Mouse (Mus musculus): ENCODE data around the gene Bag6.

Gene Bag6

DNA sequence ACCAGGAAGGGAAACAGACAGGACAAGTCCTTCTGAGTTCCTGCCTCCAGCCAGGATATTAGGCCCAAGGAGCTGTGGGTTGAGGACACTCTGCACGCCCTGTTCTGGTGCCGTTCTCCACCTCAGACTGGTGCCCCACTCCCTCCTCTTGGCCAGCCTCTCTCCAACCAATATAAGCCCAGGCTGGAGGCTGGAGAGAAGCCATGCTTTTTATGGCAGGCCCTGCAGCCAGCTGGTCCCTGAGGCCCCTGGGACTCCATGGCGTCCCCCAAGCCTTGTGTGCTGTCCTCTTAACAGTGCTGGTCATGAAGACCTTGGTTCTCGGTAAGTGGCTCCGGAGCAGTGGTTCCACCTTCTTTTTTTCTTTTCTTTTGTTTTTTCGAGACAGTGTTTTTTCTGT is 26.9 kb upstream of the Bag6 start, which contains the start of gene Ly6g5c:
TSS of gene Ly6g5c (plus strand) at position 183 of the 400 bp plus-strand sequence.
- in situ Hi-C loops (cut with MboI, MseI): loop anchor here (25.0 kb wide), 1 partner anchor 471 kb away; the partner anchor contains the start of genes Atf6b, Fkbpl, Ppt2 and Prrt1

DNA sequence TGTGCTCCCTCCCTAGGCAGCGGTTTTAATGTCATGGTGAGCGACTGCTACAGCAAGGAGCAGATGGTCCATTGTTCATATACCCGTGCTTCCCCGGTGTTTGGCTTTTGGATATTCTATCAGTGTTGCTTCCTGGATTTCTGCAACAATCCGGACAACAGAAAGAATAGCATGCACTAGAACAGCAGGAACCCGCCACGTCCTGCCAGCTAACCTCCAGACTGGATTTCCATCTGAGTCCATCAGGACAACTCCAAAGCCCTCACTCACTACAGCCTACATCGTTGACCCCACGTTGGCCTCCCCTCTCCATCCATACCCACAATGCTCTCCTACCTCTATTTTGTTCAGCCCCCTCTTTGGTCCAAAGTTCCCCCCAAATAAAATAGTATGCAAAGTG is 23.2 kb upstream of the Bag6 start:
- in situ Hi-C loops (cut with MboI, MseI): loop anchor here (25.0 kb wide), 1 partner anchor 474 kb away; the partner anchor contains the start of genes Atf6b, Fkbpl, Ppt2 and Prrt1

DNA sequence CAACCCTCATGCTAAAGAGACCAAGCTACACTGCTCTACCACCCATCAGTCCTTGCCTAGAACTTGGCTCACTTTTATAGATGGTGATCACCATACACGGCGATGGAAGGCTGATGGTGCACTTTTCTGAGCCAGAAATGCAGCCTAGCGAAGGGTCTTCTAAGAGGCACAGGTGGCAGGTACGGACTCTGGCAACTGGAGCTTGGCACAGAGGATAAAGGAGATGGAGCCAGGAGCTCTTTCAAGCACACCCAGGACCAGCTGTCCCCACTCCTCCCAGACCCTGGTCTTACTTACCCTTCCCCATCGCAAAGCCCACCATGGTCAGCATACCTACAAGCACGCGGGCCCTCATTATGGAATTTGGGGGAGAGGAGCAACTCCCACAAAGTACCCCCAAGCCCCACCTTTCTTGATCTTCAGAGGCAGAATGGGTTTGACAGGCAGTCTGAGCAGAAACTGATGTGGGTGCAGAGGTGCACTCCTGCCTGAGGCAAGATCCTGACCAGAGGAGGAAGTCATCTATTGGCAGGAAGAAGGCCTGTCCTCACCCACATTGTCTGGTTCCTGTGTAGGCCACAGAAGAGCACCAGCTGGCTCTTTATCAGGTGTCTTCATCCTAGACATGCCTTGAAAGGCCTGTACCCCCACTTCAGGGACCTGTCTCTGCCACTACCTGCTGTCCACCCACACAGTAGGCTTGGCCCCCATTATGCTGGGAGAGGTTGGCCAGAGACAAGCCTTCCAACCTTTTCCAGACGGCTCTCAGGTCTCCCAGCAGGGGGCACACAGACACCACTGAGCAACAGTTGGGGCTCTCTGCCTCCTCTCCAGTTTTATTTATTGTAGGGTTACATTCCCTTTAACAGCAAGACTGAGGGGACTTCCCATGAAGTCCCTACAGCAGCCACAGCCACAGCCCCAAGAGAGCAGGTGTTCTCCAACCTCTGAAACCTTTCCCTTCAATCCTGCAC is 19.6 kb upstream of the Bag6 start, which contains the start of gene Ly6g5b:
TSS of gene Ly6g5b (minus strand) at position 383 of the 974 bp plus-strand sequence.
- in situ Hi-C loops (cut with MboI, MseI): loop anchor here (25.0 kb wide), 1 partner anchor 478 kb away; the partner anchor contains the start of genes Atf6b, Fkbpl, Ppt2 and Prrt1

DNA sequence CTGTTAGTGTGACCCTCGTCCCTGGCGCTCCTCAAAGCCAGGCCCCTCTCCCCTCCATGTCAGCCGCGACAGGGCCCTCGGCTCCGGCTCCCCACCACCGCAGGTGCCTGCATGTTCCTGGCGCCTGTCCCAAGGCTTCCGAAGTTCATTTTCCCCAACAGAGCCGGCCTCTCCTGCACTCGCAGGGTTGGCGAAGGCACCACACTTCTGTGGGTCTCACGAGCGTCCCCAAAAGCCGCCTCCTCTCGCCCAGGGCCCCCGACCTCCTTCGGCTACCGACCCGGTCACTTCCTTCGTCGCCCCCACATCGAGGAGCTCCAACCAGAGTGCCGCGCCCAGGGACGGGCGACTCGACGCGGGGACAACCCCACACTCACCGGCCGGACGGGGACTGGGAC is 14.2 kb upstream of the Bag6 start:
- in situ Hi-C loops (cut with MboI, MseI): loop anchor here (25.0 kb wide), 1 partner anchor 483 kb away; the partner anchor contains the start of genes Atf6b, Fkbpl, Ppt2 and Prrt1

DNA sequence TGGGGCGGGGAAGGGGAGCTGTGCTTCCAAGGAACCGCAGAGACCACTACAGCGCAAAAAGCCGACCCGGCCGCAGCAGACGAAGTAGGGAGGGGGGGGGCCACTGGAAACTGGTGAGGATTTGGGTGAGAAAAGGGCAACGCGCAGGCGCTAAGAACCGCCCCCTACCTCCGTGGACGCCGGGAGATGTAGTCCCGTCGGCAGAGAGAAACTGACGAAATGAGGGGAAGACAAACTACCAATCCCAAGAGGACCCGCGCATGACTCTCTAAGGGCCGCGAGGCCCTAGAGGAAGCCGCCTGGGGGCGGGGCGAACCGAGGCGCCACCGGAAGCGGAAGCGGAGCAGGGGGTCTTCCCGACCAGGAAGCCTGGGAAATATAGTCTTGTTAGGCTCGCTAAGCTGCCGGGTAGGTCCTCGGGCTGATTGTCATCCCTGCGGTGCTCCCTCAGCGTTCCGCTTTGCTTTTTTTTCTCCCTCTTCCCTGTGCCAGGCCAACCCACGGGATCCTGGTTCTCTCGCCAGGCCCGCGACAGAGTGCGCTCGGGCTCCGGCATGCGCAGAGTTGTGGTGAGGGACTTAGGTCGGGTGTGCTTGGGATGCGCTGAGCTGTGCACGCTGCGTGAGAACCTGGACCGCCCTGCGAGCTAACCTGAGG is 13.7 kb upstream of the Bag6 start, which contains the start of gene Gpank1:
TSS of gene Gpank1 (plus strand) at position 313 of the 657 bp plus-strand sequence.
- in situ Hi-C loops (cut with MboI, MseI): loop anchor here (25.0 kb wide), 1 partner anchor 484 kb away; the partner anchor contains the start of genes Atf6b, Fkbpl, Ppt2 and Prrt1

DNA sequence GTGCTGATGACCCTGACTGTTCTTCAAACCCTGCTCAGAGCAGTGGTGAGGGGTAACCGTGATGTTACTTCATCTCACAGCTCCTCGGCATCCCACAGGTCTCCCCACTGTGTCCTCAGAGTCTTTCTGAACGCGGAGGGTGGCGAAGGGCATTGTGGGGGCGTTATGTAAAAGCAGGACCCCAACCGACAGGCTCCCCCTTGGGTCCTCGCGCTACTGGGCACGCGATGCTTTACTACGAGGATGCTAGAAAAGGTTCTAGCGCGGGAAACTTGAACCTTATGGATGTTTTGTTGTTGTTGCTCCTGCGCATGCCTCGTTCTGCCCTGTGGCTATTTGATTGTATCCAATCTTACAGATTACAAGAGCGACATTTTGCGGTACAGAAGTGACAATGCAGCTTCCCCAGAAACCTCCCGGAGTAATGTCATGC is 13.1 kb upstream of the Bag6 start, which contains the start of gene Csnk2b:
TSS of gene Csnk2b (minus strand) at position 183 of the 433 bp plus-strand sequence.
- in situ Hi-C loops (cut with MboI, MseI): loop anchor here (25.0 kb wide), 1 partner anchor 485 kb away; the partner anchor contains the start of genes Atf6b, Fkbpl, Ppt2 and Prrt1

DNA sequence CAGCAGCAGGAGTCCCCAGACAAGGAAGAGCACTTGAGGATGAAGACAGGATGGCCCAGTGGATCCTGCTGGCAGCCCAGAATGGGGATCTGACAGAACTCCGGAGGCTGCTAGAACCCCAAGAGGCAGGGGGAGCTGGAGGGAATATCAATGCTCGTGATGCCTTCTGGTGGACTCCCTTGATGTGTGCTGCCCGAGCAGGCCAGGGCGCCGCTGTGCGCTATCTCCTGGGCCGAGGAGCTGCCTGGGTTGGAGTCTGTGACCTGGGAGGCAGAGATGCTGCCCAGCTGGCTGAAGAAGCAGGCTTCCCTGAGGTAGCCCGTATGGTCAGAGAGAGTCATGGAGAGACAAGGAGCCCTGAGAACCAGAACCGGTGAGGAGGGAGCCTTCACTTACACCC is 11.7 kb upstream of the Bag6 start:
- in situ Hi-C loops (cut with MboI, MseI): loop anchor here (25.0 kb wide), 1 partner anchor 486 kb away; the partner anchor contains the start of genes Atf6b, Fkbpl, Ppt2 and Prrt1

DNA sequence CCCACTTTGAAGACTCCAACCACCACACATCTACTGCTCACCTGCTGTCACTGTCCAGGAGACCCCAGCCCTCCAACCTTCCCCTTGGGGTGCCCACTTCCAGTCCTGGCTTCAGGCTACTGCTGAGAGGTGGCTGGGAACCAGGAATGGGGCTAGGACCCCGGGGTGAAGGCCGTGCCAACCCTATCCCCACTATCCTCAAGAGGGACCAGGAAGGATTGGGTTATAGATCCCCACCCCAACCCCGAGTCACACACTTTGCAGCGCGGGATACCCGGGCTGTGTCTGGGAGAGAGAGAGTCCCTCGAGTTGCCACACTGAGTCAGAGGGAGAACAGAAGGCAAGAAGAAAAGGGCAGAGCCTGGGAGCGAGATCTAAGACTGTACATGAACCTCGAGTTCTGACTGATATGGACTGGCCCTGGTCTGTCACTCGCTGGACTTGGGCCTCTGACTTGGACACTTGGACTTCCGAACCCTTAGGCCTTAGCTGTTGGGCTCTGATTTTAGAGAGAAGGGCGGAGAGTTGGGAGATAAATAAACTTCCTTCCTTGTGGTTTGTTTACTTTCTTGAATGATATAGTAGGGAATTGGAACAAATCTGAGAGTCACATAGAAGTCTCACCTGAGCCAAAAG is 10.6 kb upstream of the Bag6 start:
- in situ Hi-C loops (cut with MboI, MseI): loop anchor here (25.0 kb wide), 1 partner anchor 487 kb away; the partner anchor contains the start of genes Atf6b, Fkbpl, Ppt2 and Prrt1

DNA sequence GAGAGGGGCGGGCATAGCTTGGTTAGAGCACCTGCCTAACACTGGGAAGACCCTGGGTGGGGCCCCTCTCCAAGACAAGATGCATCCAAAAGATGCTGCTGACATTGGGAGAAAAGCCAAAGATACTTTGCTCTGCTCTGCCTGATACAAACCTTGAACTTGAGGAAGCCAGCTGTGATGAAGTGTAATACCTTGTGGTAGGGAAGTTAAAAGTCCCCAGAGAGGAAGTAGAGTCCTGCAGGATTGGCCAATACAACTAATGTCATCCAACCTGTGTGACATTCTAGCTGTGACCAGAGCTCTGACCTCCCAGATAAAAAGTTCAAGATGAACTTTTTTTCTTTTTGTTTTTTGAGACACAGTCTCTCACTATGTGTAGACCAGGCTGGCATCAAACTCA is 9.9 kb upstream of the Bag6 start:
- in situ Hi-C loops (cut with MboI, MseI): no loop called here

DNA sequence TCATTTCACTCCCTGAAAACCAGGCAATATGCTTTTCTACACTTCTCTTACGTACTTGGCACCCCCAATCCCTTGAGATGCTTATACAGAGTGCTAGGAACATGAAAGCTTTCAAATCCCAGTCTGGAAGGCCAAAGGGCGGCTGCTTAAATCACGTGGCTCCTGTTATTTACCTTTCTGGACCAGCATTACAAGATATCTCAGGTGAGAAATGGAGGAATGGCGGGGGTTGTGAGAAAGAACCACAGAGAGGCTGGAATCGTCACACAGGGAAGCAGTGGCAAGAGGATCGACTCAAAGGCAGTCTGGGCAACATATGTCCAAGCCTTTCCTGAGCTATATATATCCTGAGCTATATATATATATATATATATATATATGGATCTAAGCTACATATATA is 9.4 kb upstream of the Bag6 start:
- in situ Hi-C loops (cut with MboI, MseI): no loop called here

DNA sequence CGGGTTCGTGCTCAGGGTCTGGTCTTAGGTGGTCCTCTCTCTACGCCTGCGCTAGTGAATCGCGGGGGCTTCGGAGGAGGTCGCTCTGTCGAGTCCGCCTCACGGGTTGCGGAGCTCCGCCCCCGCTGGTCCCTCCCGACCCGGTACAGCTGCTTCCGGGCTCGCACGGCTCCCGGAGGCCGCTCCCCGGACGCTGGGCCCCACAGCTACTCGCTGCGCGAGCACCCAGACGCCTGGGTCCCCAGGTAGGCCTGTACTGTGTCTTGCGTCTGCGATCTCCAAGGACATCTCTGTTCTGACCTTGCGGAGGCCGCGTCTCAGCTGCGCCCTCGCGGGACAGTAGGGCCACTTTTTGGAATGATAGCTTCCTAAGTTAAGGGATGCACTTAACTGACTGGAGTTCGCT is 8.8 kb upstream of the Bag6 start, which contains the start of gene D17H6S53E:
TSS of gene D17H6S53E (plus strand) at position 168 of the 406 bp plus-strand sequence.
- in situ Hi-C loops (cut with MboI, MseI): no loop called here

DNA sequence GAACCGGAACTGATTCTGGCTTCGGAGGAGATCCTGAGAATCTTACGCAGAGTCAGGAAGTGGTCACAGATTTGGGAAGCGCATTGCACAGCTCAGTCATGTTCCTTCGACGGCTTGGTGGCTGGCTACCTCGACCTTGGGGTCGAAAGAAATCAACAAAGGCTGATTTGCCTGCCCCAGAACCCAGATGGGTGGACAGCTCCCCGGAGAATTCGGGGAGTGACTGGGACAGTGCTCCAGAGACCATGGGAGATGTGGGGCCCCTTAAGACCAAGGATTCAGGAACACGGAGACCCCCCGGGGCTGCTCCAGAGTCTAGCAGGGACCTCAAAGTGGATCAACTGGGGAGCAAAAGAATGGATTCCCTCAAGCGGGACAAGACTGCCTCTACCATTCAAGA is 8.0 kb upstream of the Bag6 start:
- in situ Hi-C loops (cut with MboI, MseI): no loop called here

DNA sequence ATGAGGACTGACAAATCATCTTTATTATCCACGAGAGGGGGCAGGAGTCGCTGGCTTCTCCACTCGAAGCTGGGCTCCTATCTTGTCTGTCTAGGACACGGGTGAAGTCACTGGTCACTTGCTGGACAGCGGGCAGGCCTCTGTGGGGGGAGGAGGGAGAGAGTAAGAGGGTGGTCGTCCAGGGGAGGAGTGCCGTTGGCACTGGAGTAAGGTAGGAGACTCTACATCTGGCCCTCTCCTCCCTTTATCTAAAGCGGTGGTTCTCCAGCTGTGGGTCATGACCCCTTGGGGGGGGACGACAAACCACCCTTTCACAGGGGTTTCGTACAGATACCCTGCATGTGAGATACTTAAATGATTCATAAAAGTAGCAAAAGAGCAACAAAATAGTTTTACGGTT is 6.0 kb upstream of the Bag6 start:
- in situ Hi-C loops (cut with MboI, MseI): no loop called here

DNA sequence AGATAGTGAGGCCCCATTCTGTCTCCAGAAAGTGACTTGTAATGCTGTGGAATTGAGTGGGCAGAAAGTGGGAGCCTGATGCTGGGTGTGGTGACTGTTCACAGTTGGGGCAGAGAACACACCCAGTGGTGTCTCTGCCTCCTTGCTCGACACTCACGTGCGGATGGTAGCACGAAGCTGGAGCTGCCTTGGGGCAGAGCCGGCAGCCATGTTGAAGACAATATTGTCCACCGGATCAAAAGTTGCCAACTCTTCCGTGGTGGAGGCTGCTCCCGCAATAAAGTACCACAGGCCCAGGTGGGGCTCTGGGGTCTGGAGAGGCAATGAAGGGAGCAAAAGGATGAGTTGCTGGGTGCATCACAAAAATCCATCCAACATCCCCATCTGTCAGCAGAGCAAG is 3.9 kb upstream of the Bag6 start:
- in situ Hi-C loops (cut with MboI, MseI): no loop called here

DNA sequence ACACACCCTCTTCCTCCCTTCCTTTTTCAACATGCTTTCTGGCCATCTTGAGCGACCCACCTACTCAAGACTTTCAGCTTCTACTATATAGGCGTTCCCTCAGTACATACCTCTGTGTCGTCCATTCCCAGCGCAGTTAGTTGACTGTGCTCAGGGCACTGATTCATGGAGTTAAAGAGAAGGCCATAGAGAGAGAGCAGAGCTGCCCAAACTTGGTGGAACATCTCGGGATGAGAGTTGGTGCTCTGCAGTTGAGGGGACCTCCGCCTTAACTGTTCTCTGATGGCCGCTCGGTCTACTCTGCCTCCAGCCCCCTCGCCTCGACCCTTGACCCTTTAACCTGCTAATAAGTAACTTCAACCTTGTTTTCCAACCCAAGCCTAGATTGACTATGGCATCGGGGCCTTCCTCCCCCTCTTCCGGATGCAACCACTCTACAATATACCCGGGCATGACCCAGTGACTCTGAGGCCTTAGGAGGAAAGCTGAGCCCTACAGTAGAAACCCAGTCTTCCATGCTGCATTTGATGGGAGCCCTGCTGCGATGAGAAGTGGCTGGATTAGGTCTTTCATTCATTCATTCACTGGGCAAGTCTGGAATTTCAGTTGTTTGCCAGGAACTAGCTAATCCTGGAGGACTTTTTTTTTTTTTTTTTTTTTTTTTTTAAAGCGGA is 3.3 kb upstream of the Bag6 start, which contains the start of gene Apom:
TSS of gene Apom (minus strand) at position 551 of the 674 bp plus-strand sequence.
- in situ Hi-C loops (cut with MboI, MseI): no loop called here

DNA sequence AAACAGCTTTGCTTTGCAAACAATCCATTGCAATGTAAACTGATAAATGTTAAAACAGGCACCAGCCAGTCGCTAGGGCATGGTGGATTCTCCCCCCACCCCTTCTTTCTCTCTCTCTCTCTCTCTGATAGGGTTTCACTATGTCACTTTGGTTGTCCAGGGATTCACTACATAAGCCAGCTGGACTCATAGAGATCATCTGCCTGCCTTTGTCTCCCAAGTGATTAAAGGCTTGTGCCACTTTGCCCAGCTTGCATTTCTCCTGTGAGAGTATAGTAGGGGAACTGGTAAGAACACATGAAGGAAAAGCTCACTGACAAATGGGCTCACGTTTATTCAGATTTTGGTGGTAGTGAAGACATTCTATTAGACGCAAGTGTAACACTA is 2.8 kb upstream of the Bag6 start:
- in situ Hi-C loops (cut with MboI, MseI): no loop called here

DNA sequence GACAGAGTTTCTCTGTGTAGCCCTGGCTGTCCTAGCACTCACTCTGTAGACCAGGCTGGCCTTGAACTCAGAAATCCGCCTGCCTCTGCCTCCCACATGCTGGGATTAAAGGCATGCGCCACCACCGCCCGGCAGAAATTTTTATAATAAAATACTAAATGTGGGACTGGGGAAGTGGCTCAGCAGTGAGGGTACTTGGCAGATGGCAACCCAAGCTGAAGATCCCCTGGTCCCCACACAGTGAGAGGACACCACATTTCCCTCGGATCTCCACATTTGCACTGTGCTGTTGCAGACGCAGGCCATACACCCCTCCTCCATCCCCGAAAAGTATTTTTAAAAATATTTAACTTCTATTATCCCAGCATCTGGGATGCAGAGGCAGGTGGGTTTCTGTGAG is 1.5 kb upstream of the Bag6 start:
- in situ Hi-C loops (cut with MboI, MseI): no loop called here

DNA sequence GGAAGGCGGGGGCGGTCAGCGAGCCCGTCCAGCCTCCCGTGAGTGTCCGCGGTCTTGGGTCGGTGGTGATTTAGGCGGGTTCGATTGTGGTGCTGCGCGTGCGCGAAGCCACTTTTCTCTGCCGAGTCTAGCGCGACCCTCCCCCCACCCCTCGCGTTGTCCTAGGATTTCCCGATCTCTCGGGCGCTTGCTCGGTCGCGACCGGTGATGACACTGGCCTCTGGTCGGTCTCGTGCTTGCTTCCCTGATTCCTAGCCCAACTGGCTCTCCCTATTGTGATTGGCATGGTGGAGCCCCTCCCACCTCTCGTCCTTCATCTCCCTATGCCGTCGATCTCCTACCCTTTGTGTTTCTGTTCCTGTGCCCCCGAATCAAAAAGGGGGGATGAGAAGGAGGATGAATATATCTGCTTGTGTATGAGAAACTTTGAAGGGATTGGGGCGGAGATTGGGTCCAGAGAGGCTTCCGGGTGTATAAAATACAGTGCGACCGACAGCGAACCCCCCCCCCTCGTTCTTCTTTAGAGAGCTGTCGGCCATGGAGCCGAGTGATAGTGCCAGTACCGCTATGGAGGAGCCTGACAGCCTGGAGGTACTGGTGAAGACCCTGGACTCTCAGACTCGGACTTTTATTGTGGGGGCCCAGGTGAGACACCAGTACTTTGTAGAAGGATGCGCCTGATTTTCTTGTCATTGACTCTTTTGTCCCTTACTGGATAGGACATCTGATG is 778 bp downstream of the Bag6 start:
- in situ Hi-C loops (cut with MboI, MseI): no loop called here

DNA sequence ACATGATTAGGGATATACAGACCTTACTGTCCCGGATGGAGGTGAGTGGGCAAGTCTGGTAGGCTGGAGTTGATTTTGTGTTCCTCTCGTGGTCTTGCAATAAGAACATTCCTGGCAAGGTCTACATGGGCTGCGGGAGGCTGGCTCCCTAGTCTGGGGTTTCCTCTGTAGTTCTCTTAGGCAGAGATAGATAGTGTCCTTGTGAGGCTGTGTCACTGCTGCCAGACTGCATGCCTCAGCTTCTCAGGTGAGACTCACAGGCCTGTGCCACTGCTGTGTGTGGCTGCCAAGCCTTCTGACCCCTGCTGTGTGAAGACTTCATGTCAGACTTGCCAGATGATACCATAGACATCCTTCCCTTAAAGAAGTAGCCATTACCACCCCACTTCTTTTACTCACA is 4.3 kb downstream of the Bag6 start:
- in situ Hi-C loops (cut with MboI, MseI): no loop called here

All from T-helper 1 cell (primary cell).